ENCODE assay signal across 8 mouse cellular contexts in the genomic region with DNA sequence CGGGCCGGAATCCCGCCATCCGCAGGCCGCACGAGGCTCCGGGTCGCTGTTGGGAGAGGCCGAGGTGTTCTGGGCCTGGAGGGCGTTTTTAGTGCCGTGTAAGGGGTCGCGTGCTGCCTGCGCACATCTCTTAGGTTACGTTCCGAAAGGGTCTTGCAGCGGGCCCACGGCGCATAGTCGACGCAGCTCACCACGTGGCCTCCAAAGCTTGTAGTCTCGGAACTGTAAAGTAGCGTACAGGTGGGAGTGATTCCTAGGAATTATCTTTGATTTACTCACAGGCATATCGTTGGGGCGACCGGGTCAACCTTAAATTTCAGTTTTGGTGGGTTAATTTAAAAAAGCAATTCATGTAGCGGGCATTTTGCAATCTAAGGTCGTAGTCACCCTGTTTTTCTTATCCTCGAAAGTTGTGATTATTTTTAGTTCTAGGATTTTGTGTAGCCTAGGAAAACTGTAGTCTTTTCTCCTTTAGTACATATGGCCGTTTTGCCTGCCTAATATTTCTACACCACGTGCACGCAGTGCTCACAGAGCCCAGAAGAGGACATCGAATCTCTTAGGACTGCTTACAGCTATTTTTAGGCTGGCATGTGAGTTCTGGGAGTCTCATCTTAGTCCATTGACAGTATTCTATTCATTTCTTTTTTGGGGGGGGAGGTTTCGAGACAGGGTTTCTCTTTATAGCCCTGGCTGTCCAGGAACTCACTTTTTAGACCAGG. TPM values are rescaled to one million over a fixed set of nuclear protein-coding genes. Genes with fewer than 3 reads are reported as not detected.
DNase-seq lines count a peak whose midpoint lies in the region; ATAC-seq and TF ChIP-seq lines count a peak whose summit lies in the region.

A gene (minus strand): TSS at position 51 of the 722 bp plus-strand sequence.

- ATAC-seq in cerebellum, adult (ENCODE audit: insufficient number of reproducible peaks, low FRiP score, low TSS enrichment), result no peak; the same call in 1 of the 2 replicates

- H3K4me3 ChIP-seq in gastrocnemius, adult 2 months, result peak within 1 kb of the TSS; percentile 100
- H3K4me3 ChIP-seq in heart, embryonic 10.5 days, result peak within 1 kb of the TSS; percentile 91

- no peaks in the 10 kb centered on the region for H3K9me3 ChIP-seq in heart, embryonic 10.5 days

- under 1% methylated on average over 35 of the region's 35 CpGs for WGBS in heart, embryonic 10.5 days

- no peaks in the 10 kb centered on the region for H3K27me3 ChIP-seq in heart, embryonic 10.5 days (ENCODE audit: insufficient read depth, poor library complexity, severe bottlenecking)

- intact Hi-C loops in gastrocnemius, adult 2 months (cut with DNase I), result loop anchor here (1.0 to 5.0 kb wide), 2 partner anchors 26 to 51 kb away; a partner anchor contains a TSS
- intact Hi-C loops in gastrocnemius, postnatal 14 days (cut with DNase I; ENCODE audit: low total_unique reads), result no loop called here
- intact Hi-C loops in left cerebral cortex, postnatal 10 days (cut with DNase I), result loop anchor here (5.0 kb wide), 1 partner anchor 34 kb away; no protein-coding TSS in a partner anchor

- no peak for TF ChIP-seq CTCF in gastrocnemius, adult 2 months (IDR thresholded peaks at IDR 0.05)

- H3K27ac ChIP-seq in gastrocnemius, adult 2 months, result peak within 1 kb of the TSS; percentile 97
- peak within 1 kb of the TSS; percentile 98 for H3K27ac ChIP-seq in heart, embryonic 10.5 days

- DNase-seq in gastrocnemius, adult 2 months, result peak; percentile 30
- no peak for DNase-seq in gastrocnemius, postnatal 14 days
- DNase-seq in A20 (ENCODE audit: low read depth, low spot score), result peak; percentile 44
- DNase-seq in adrenal gland, postnatal 4 days (ENCODE audit: low spot score in 2 of 2), result no peak
- DNase-seq in heart, embryonic 10.5 days (ENCODE audit: low spot score), result no peak
- DNase-seq in left cerebral cortex, postnatal 10 days (ENCODE audit: extremely low spot score in 1 of 2, low spot score in 2 of 2), result peak in 1 of 2 experiments; percentile 23
- DNase-seq in naive thymus-derived CD4-positive, alpha-beta T cell, adult 2 months (ENCODE audit: low read depth), result peak; percentile 40

- H3K36me3 ChIP-seq in heart, embryonic 10.5 days, result peaks cover 44% of the 10 kb centered on the region

- peaks cover 15% of the 10 kb centered on the region for H3K4me1 ChIP-seq in heart, embryonic 10.5 days

RNA-seq across cellular contexts. Expression of the gene that starts here (rescaled TPM):
- 1 to 10 TPM; 3.4 to 3.6 TPM for total RNA-seq in gastrocnemius, adult 2 months (2021)
- total RNA-seq in gastrocnemius, postnatal 14 days (2021), result 1 to 10 TPM; 5.9 to 6.7 TPM
- total RNA-seq in adrenal gland, postnatal 4 days (2021), result 10 to 100 TPM; 68.9 to 71.8 TPM
- 5.9 and 6.3 TPM in 2 replicates for polyA plus RNA-seq in heart, embryonic 10.5 days (2016; fragmentation: Nextera tagmentation; extraction: Ambion mirVana)
- total RNA-seq in left cerebral cortex, postnatal 10 days (2021), result 10 to 100 TPM; 26.0 to 27.1 TPM

Comparison
In these comparisons a context has a peak if more than half of its experiments do, and no peak if none do; other contexts are left out.
1. DNase-seq: peak in gastrocnemius, adult 2 months (single experiment), A20 (single experiment) and naive thymus-derived CD4-positive, alpha-beta T cell, adult 2 months (single experiment); none in gastrocnemius, postnatal 14 days (single experiment), adrenal gland, postnatal 4 days (0 of 2) and heart, embryonic 10.5 days (single experiment).